Mouse (Mus musculus) hindbrain, postnatal 0 days (tissue): ENCODE measurements around the gene Sdhaf4. TPM values are rescaled to one million over a fixed set of nuclear protein-coding genes. Genes with fewer than 3 reads are reported as not detected.

Experiments
- ATAC-seq: fragments of 200-750 bp; cut with Nextera tagmentation; 2 replicates; pipeline ENCODE4 v1.8.0; 2017; ENCODE audit warnings: mild to moderate bottlenecking, moderate TSS enrichment, moderate library complexity
- DNase-seq: peaks from one replicate; pipeline ENCODE4 v3.0.0-alpha.2; 2015; ENCODE audit warnings: low spot score
- H3K27ac ChIP-seq: fragments of 300-500 bp; sonication (generic); 2 replicates; pipeline ENCODE4 v1.5.1; 2014; ENCODE audit warnings: mild to moderate bottlenecking
- H3K27me3 ChIP-seq: fragments of 300-500 bp; sonication (generic); 2 replicates; pipeline ENCODE4 v1.6.1; 2014; ENCODE audit warnings: low read length, mixed read lengths; ENCODE audit not compliant: insufficient read depth
- H3K36me3 ChIP-seq: fragments of 300-500 bp; sonication (generic); 2 replicates; pipeline ENCODE4 v1.6.1; 2014; ENCODE audit warnings: low read length, mixed read lengths; ENCODE audit not compliant: insufficient read depth
- H3K4me1 ChIP-seq: fragments of 300-500 bp; sonication (generic); 2 replicates; pipeline ENCODE4 v1.6.1; 2014; ENCODE audit warnings: antibody characterized with exemption, low read length, mixed read lengths; ENCODE audit not compliant: insufficient read depth
- H3K4me2 ChIP-seq: fragments of 300-500 bp; sonication (generic); 2 replicates; pipeline ENCODE4 v1.6.1; 2014; ENCODE audit warnings: low read depth, mild to moderate bottlenecking, low read length, moderate library complexity, mixed read lengths
- H3K4me3 ChIP-seq: fragments of 300-500 bp; sonication (generic); 2 replicates; pipeline ENCODE4 v1.5.1; 2014; ENCODE audit warnings: low read length
- H3K9ac ChIP-seq: fragments of 300-500 bp; sonication (generic); replicated peaks from 2 replicates; pipeline ENCODE4 v1.6.1; 2014; ENCODE audit warnings: mild to moderate bottlenecking, low read length, moderate library complexity, mixed read lengths
- H3K9me3 ChIP-seq: fragments of 300-500 bp; sonication (generic); 2 replicates; pipeline ENCODE4 v1.6.1; 2016; ENCODE audit warnings: low read length, mixed read lengths
- CTCF ChIP-seq: IDR thresholded peaks from 2 replicates; pipeline ENCODE4 v1.5.1; 2016; ENCODE audit warnings: antibody characterized with exemption, control low read depth, low read depth
- WGBS: fragments of 180-500 bp; shearing (Covaris S2); extraction: QIAGEN DNeasy Blood & Tissue Kit; methylation state at CpG from one replicate; pipeline ENCODE4 v1.1.7; 2014; 5-methylcytosine and 5-hydroxymethylcytosine counted together
- polyA plus RNA-seq: library from polyadenylated mRNA; unstranded; fragments of >200 nt; fragmentation: Nextera tagmentation; extraction: Ambion mirVana; gene quantifications from 2 replicates; pipeline ENCODE4 v1.2.1, GENCODE M21; 2015
- total RNA-seq: library from RNA; depleted of rRNA; stranded (reverse); fragments of >200 nt; gene quantifications from 2 replicates; pipeline ENCODE4 v1.2.3, GENCODE M21; 2014

The Sdhaf4 gene
- total and polyA plus RNA-seq, 2 experiments from 2014 or later, result 46.9 to 111 TPM

DNA sequence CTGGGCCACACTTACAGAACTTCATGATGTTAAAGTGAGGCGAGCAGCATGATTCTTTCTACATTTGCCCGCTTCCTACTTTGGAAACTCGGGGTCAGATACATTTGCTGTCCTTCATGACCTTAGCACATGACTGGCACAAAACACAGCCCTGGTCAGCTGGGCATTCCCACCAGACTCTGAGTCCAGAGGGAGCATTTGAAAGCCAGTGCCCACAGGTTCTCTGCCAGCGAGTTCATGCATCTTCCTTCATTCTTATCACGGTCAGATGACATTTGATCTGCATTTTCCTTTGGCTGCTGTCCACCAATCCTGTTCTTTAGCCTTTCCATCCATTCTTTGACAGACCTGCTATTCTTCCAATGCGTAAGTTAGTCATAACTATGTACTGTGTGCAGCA is 4.6 kb upstream of the Sdhaf4 start:
- H3K9ac ChIP-seq, result no peak overlapping the region
- H3K4me1 ChIP-seq, result no peaks in the 10 kb centered on the region
- no peak overlapping the region for H3K4me3 ChIP-seq
- no peak for TF ChIP-seq CTCF
- DNase-seq (no peak), ATAC-seq (no peak)
- no peaks in the 10 kb centered on the region for H3K9me3 ChIP-seq
- H3K27ac ChIP-seq, result no peak overlapping the region
- H3K36me3 ChIP-seq, result no peaks in the 10 kb centered on the region; the same call in 1 of the 2 replicates
- WGBS, result 89% methylated on average over 6 of the region's 6 CpGs
- no peak overlapping the region for H3K4me2 ChIP-seq
- H3K27me3 ChIP-seq, result no peaks in the 10 kb centered on the region

- WGBS, result 88% methylated on average over 8 of the region's 8 CpGs
- H3K27ac ChIP-seq, result no peak overlapping the region
- H3K9ac ChIP-seq, result no peak overlapping the region
- no peak overlapping the region for H3K4me3 ChIP-seq
- DNase-seq, result no peak
- TF ChIP-seq CTCF, result no peak
- H3K9me3 ChIP-seq, result no peaks in the 10 kb centered on the region
- H3K27me3 ChIP-seq, result no peaks in the 10 kb centered on the region
- ATAC-seq, result no peak
- H3K4me1 ChIP-seq, result no peaks in the 10 kb centered on the region
- H3K4me2 ChIP-seq, result no peak overlapping the region
- no peaks in the 10 kb centered on the region for H3K36me3 ChIP-seq
These were observed 2.2 kb upstream of the Sdhaf4 start for GRCm38 (mm10) chr1:24007621-24008020.

DNA sequence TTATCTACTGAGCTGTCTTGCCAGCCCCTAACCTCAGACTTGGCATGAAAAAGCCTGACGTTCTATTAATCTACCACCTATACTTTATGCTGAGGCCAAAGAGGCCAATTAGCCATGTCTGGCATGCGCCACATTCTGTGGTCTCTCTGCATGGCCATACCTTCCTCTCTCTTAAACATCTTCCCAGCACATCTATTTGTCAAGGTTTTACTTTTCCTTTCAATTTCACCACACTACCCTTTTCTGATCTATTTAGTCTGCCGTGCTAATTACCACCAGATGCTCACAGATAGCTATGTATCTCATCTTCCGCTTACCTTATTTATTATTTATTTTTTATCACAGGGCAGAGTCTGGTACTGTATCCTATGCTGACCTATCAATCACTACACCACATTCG is 6.1 kb downstream of the Sdhaf4 start:
- Histone ChIP-seq H3K27me3 (no peaks in the 10 kb centered on the region), H3K4me3 (no peak overlapping the region), H3K4me2 (no peak overlapping the region), H3K4me1 (no peaks in the 10 kb centered on the region), H3K27ac (no peak overlapping the region), H3K9ac (no peak overlapping the region), H3K36me3 (peaks cover 7% of the 10 kb centered on the region; the same call in 1 of the 2 replicates), H3K9me3 (no peaks in the 10 kb centered on the region)
- DNase-seq (no peak), ATAC-seq (no peak)
- no peak for TF ChIP-seq CTCF
- 94% methylated on average over 5 of the region's 5 CpGs for WGBS

DNA sequence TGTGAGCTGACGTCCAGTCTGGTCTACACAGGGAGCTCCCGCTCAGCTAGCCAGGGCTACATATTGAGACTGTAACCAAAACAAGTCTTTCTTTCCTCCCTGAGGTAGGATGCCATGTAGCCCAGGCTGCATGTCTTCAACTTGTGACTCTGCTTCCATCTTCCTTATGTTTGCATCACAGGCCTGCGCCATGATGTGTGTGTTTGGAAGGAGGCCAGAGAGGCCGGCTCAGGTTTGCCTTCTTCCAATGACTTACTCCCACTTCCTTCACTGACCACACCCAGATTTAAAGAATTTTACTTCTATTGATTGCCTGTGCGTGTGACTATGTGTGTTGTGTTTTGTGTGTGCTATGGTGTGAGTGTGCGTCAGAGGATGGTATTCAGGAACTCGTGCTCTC is 6.6 kb downstream of the Sdhaf4 start:
- no peak overlapping the region for H3K4me2 ChIP-seq
- H3K9ac ChIP-seq, result no peak overlapping the region
- H3K27me3 ChIP-seq, result no peaks in the 10 kb centered on the region
- H3K36me3 ChIP-seq, result peaks cover 7% of the 10 kb centered on the region; the same call in 1 of the 2 replicates
- no peak for TF ChIP-seq CTCF
- no peak for ATAC-seq
- H3K4me1 ChIP-seq, result no peaks in the 10 kb centered on the region
- no peak for DNase-seq
- H3K4me3 ChIP-seq, result no peak overlapping the region
- no peaks in the 10 kb centered on the region for H3K9me3 ChIP-seq
- 97% methylated on average over 7 of the region's 7 CpGs for WGBS
- H3K27ac ChIP-seq, result no peak overlapping the region

DNA sequence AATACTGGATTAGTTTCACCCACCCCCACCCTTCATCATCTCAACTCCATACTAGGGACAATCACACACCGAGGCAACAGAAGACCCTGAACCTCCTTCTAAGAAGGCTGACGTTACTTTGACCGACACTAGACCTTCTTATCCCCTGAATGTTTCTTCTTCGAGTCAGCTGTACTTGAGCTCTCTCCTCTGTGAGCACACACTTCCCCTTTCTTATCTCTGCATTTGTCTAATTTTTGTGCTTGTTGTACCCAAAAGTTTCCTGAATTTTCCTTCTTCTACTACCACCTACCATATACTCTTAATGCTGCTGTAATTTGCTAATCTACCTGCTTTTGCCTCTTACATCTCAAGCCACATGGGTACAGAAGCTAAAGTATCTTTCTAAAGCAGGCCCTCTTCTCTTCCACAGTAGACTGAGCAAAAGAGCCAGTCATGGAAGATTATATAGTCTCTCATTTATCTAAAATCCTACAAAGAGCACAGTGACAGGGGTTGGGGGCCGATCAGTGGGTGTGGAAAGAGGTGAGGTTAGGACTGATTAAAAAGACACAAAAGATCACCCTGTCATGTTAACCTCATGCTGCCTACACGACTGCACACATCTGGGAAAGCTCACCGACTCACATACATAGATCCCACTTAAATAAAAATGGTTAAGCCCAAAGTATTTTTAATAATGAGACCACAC is 7.2 kb downstream of the Sdhaf4 start:
- no peak for TF ChIP-seq CTCF
- ATAC-seq, result no peak
- Histone ChIP-seq H3K36me3 (peaks cover 7% of the 10 kb centered on the region; the same call in 1 of the 2 replicates), H3K9ac (no peak overlapping the region), H3K27ac (no peak overlapping the region), H3K4me2 (no peak overlapping the region), H3K27me3 (no peaks in the 10 kb centered on the region), H3K4me3 (no peak overlapping the region), H3K4me1 (no peaks in the 10 kb centered on the region), H3K9me3 (no peaks in the 10 kb centered on the region)
- 92% methylated on average over 7 of the region's 7 CpGs for WGBS
- no peak for DNase-seq

DNA sequence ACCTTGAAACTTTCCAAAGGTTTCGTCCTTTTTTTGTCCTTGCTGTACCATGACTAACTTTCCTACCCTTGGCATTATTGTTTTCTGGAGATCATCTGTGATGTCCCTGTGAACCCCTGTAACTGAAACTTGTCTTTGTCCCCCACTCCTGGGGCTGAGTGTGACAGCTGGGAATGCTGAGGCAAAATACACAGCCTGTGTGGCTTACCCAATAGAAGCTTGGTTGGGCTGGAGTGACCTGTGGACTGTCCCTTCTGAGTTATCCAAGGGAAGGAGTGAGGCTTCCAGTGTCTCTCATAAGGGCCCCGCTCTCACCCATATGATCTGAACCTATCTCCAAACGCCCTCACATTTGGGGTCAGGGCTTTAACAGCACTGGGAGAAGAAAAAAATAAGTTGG is 8.0 kb downstream of the Sdhaf4 start:
- Histone ChIP-seq H3K36me3 (peaks cover 7% of the 10 kb centered on the region; the same call in 1 of the 2 replicates), H3K9me3 (no peaks in the 10 kb centered on the region), H3K4me2 (no peak overlapping the region), H3K27me3 (no peaks in the 10 kb centered on the region), H3K4me3 (no peak overlapping the region), H3K27ac (no peak overlapping the region), H3K4me1 (no peaks in the 10 kb centered on the region), H3K9ac (no peak overlapping the region)
- TF ChIP-seq CTCF, result no peak
- ATAC-seq (no peak), DNase-seq (no peak)
- WGBS, result 81% methylated on average over 3 of the region's 3 CpGs

GRCm38 (mm10) chr1:23995420-23995819 is 10.0 kb downstream of the Sdhaf4 start:
- DNase-seq, result no peak
- no peak overlapping the region for H3K4me3 ChIP-seq

More at GRCm38 (mm10) chr1:23995420-23995819, 10.0 kb downstream of the Sdhaf4 start:
- Histone ChIP-seq H3K9me3 (no peaks in the 10 kb centered on the region), H3K36me3 (peaks cover 7% of the 10 kb centered on the region; the same call in 1 of the 2 replicates), H3K27ac (no peak overlapping the region), H3K4me1 (no peaks in the 10 kb centered on the region), H3K27me3 (no peaks in the 10 kb centered on the region), H3K4me2 (no peak overlapping the region), H3K9ac (no peak overlapping the region)
- TF ChIP-seq CTCF, result no peak
- WGBS, result 93% methylated on average over 4 of the region's 4 CpGs
- no peak for ATAC-seq
